Mouse (Mus musculus) gastrocnemius, adult 2 months (tissue): ENCODE results near the gene Stpg3. TPM values are rescaled to one million over a fixed set of nuclear protein-coding genes. Genes with fewer than 3 reads are reported as not detected.
A peak's percentile ranks its signal among the peaks of the same experiment; 100 is the strongest.

Experiments used
- DNase-seq: peaks from one replicate; pipeline ENCODE4 v3.0.0; 2022
- H3K27ac ChIP-seq: fragments of 200-600 bp; 2 replicates; pipeline ENCODE4 v1.8.1; 2022; ENCODE audit warnings: mild to moderate bottlenecking
- H3K4me3 ChIP-seq: fragments of 200-600 bp; 2 replicates; pipeline ENCODE4 v1.8.1; 2022; ENCODE audit warnings: mild to moderate bottlenecking, moderate library complexity
- CTCF ChIP-seq: fragments of 200-600 bp; IDR thresholded peaks from 2 replicates; pipeline ENCODE4 v1.8.1; 2022; ENCODE audit warnings: antibody characterized with exemption, mild to moderate bottlenecking, moderate library complexity
- intact Hi-C: fragments of 180-260 bp; cut with DNase I; formaldehyde crosslinking; loops from one replicate; pipeline ENCODE4 v1.15.1; 2025
- total RNA-seq, 2 experiments: library from RNA; stranded (reverse); gene quantifications; 2 replicates each; pipeline ENCODE4 v1.2.3; 2021

The Stpg3 gene
- total RNA-seq, 2 experiments from 2014 or later = not detected

DNA sequence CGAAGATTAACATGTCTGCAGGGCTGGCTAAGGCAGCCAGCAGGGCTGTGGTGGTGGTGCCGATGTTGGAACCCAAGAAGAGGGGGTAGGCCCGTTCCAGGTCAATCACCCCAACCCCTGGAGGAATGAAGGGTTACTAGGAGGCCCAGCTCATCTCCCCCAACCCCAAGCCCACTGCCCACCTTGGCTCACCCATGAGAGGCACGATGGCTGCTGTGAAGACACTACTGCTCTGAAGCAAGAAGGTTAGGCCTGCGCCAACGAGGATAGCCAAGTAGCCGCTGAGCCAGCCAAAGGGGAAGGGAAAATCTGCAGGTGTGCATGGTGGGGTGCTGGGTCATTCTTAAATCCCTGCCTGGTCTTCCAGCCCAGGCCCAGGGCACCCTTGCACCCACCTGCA, 16.1 kb upstream of the Stpg3 start:
- no peak overlapping the region for H3K27ac ChIP-seq
- intact Hi-C loops = no loop called here
- TF ChIP-seq CTCF = no peak
- no peak for DNase-seq
- no peak overlapping the region for H3K4me3 ChIP-seq

DNA sequence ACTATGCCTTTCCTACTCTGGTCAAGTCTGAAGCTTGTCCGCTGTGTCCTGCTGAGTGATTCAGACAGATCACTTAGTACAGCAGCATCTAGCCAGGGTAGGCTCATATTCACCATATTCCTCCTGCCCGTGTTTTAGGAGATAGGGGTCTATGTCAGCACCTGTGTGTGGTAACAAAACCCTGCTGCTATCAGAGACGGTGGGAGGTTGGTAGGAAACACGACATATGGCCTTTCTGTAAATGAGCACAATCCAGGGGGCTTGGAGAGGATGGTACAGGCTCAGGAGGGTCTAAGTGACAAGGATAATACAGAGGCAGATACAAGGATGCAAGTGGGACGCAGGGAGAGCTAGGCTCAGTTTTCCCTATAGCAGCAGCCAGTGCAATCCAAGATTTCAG, 15.1 kb upstream of the Stpg3 start:
- intact Hi-C loops = loop anchor here (5.0 kb wide), 1 partner anchor 63 kb away; no protein-coding TSS in a partner anchor
- no peak for TF ChIP-seq CTCF
- DNase-seq = no peak
- Histone ChIP-seq H3K27ac (peak overlapping the region; percentile 98; the same call in 1 of the 2 replicates), H3K4me3 (no peak overlapping the region)

DNA sequence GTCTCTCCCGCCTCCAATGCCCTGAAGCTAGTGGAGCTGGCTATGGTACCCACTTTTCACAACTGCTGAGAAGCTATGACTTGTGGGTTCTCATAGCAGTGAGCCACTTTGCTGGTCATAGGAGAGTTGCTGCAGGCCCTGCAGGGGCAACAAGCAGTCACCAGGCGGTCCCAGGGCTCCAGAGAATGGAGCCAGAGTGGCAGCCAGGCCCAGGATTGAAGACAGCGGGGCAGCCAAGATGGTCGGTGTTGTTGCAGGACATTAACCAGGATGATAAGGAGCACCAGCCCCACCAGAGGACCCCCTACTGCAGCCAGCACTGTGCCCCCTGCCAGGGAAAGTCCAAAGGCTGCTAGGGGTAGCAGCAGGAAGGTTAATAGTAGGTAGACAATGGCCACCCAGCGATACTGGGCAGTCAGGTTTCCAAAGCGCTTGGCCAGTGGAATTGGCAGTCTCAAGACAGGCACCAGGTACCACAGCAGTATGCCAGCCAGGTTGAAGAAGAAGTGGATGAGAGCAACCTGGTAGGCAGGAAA, 14.6 kb upstream of the Stpg3 start:
- Histone ChIP-seq H3K4me3 (peak overlapping the region; percentile 61), H3K27ac (peak overlapping the region; percentile 98)
- DNase-seq = no peak
- TF ChIP-seq CTCF = no peak
- intact Hi-C loops = loop anchor here (1.0 to 5.0 kb wide), 3 partner anchors 26 to 63 kb away; partner anchors contain the start of gene Tmem203

DNA sequence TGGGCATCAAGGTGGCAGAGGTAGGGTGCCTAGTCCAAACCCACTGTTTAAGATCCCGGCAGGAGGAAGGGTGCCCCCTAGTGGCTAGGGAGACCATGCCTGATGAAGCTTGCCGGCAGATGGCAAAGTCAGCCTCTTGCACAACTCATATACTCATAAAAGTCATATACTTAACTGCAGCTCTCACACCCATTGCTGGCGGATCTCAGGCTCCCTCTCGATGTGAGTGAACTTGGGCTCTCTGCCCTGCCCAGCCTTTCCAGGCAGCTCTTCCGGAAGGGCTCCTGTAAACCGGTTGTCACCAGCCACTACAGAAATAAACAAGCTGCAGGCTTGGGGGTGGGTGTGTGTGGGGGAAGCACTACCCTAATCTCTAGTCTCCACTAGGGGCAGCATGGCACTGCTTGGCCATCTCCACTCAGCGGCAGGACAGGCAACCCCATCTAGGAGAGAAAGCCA, 14.0 kb upstream of the Stpg3 start:
- peak; percentile 91 for DNase-seq
- H3K4me3 ChIP-seq = peak overlapping the region; percentile 61
- peak; percentile 73 for TF ChIP-seq CTCF
- peak overlapping the region; percentile 98 for H3K27ac ChIP-seq
- intact Hi-C loops = loop anchor here (1.0 to 5.0 kb wide), 3 partner anchors 27 to 64 kb away; partner anchors contain the start of gene Tmem203

DNA sequence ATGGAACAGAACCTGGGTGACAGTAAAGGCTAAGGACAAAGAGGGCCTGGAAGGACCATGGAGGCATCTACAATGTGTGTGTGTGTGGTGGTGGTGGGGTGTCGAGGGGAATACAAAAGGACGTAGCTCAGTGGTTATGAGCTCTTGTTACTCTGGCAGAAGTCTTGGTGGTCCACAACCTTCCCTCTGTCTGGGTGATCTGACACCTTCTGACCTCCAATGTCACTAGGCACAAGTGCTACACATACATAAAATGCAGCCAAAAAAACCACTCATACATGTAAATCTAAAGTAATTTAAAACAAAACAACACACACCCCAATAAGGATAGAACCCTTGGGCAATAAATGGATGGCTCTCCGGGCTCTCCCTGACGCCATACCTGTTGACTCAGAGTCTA, 13.0 kb upstream of the Stpg3 start:
- intact Hi-C loops = loop anchor here (5.0 kb wide), 1 partner anchor 65 kb away; no protein-coding TSS in a partner anchor
- peak overlapping the region; percentile 98 for H3K27ac ChIP-seq

DNA sequence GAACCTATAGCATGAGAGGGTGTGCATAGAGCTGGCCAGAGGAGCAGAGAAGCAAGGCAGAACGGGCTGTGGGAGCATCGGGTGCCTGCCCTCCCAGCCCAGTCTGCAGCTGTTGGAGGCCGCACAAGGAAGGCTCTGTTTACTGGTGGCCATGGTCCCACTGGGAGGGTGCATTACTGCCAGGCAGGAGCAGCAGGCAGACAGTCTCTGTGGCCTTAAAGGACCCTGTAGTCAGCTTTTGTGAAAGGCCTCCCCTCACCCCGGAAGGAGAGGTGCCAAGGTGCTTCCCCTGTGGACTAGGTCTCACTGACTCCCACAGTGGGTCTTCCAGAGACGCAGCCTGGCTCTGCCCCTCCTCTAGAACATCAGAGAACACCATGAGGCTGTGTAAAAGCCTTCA, 12.4 kb upstream of the Stpg3 start:
- peak; percentile 83 for DNase-seq
- Histone ChIP-seq H3K27ac (peak overlapping the region; percentile 98), H3K4me3 (peak overlapping the region; percentile 26; the same call in 1 of the 2 replicates)
- no peak for TF ChIP-seq CTCF
- intact Hi-C loops = loop anchor here (5.0 kb wide), 1 partner anchor 65 kb away; no protein-coding TSS in a partner anchor

More for the DNA sequence above, 13.0 kb upstream of the Stpg3 start:
- no peak for DNase-seq
- no peak overlapping the region for H3K4me3 ChIP-seq
- no peak for TF ChIP-seq CTCF

DNA sequence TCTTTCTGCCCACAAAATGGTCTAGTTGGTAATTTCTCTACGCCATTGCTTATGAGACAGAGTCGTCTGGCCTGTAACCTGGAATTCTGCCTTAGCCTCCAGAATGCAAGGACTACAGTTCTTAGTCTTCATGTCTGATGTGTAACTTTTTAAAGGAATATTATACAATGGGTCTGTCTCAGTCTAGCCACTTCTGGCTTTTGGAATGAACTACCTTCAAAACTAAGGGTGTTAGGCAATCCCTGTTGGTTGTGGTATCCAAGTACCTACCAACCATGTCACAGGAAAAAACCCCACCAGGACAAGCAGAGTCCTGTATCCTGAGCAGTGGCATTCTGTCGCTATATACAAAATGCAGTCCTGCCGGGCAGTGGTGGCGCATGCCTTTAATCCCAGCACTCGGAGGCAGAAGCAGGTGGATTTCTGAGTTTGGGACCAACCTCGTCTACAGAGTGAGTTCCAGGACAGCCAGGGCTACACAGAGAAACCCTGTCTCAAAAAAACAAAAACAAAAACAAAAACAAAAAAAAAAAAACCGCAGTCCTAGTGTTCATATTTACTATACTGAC, 11.5 kb upstream of the Stpg3 start:
- intact Hi-C loops = loop anchor here (5.0 kb wide), 1 partner anchor 66 kb away; no protein-coding TSS in a partner anchor
- TF ChIP-seq CTCF = no peak

DNA sequence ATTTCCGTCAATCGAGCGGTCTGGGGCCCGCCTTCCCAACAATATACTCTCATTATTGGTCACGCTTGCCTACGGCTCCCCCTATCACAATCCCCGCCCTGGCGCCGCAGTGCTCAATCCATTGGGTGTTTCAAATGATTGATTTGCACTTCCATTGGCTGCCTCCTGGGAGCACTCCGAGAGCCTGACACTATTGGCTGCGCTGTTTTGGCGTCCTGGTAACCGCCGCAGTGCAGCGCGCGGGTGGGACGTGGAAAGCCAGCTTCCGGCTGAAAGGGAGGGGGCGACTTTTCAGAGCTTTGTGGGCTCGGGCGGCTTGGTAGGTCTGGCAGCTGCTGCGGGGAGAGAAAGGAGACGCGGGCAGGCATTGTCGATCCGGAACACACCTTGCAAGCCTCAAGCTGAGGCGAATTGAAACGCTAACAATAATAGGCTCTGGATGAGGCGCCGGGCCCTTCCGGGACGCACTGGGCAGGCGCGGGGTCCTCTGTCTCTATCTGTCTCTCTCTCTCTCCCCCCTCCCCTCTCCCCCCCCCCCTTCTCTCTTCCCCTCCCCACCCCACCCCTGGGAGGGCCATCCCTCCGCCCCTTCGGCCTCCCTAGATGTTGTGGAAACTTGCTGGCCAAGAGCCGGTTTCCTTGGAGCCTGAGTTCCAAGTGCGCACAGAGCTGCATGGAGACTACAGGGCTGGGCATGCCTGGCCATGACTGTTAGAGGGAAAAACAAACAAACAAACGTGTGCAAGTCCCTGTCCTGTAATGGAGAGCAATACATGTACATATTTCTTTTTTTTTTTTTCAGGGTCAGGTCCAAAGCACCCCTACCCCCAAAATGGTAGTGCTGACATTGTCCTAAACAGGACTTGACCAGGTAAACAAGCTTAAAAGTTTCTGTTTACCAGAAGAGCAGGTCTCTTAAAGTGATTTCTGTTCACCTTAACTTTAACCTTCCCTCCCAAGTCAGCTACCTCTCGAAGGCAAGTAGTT, 10.6 kb upstream of the Stpg3 start:
- no peak for TF ChIP-seq CTCF
- intact Hi-C loops = loop anchor here (5.0 kb wide), 1 partner anchor 67 kb away; no protein-coding TSS in a partner anchor

More for the DNA sequence above, 11.5 kb upstream of the Stpg3 start:
- Histone ChIP-seq H3K4me3 (peak overlapping the region; percentile 72), H3K27ac (peak overlapping the region; percentile 98)
- no peak for DNase-seq

DNA sequence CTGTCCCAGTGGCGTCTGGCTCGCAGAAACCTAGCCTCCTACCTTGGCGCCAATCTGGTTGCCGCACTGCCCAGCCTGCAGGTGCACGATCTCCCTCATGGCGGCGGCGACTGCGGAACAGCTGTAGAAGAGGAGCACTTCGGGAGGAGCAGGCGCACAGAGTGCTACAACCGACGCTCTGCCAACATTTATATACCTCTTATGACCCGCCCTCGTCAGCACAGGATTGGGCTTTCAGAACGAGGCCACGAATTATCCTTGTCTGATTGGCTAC, 10.0 kb upstream of the Stpg3 start, which contains the start of gene Tubb4b:
TSS of gene Tubb4b (minus strand) at position 211 of the 274 bp plus-strand sequence.
- peak; percentile 37; the same call in 1 of the 2 replicates for TF ChIP-seq CTCF
- intact Hi-C loops = no loop called here
- peak within 1 kb of the TSS; percentile 93 for H3K4me3 ChIP-seq
- DNase-seq = no peak
- peak within 1 kb of the TSS; percentile 98 for H3K27ac ChIP-seq

More for the DNA sequence above, 10.6 kb upstream of the Stpg3 start:
- Histone ChIP-seq H3K27ac (peak overlapping the region; percentile 98), H3K4me3 (peak overlapping the region; percentile 93)
- peak; percentile 99 for DNase-seq

DNA sequence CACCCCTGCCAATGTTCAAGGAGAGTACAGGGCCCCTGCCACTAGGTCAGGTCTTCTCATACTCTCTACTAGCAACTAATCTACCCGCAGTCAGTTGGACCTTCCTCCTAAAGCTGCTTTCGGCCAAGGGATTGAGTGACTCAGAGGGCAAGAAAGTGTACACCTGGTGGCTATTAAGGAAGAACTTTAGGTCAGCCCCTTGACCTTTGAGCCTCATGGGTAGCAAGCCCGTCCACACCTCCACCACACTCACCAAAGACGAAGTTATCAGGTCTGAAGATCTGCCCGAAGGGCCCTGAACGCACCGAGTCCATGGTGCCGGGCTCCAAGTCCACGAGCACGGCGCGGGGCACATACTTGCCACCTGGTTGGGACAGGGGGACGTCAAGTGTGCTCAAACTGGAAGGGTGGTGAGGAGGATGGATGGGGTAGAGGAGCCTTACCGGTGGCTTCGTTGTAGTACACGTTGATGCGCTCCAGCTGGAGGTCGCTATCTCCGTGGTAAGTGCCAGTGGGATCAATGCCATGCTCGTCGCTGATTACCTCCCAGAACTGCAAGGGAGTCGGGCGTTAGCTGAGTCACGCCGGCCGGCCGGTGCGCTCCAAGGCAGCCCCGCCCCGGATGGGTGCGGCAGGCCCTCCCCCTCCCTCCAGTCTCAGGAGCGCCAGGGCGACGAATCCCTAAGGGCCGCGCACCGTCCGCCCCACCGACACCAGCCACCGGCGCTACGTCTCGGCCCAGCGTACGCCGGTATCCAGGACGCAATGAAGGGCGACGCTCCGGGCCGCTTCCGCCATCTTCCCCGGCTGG, 9.4 kb upstream of the Stpg3 start:
- no peak for TF ChIP-seq CTCF
- peak overlapping the region; percentile 93 for H3K4me3 ChIP-seq
- peak; percentile 94 for DNase-seq
- intact Hi-C loops = no loop called here
- H3K27ac ChIP-seq = peak overlapping the region; percentile 97

DNA sequence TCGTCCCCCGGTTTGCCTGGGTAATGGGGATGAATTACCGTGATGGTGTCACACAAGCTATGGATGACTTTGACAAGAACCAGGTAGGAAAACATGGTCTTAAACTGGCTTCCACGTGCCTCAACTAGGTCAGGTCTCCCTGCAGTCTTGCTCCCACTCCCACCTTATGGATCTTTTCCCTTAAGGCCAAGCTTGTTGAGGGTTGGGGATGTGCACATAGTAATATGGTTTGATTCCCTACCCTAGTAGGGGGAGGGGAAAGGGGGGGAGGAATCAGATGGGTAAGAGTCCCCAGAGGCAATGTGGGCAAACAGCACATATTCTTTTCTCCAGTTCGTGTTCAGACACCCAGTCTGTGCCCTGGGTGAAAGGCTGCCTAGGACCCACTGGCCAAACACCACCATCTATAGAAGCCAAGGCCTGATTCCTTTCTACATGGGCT, 6.9 kb upstream of the Stpg3 start:
- intact Hi-C loops = no loop called here

More for the DNA sequence above, 6.9 kb upstream of the Stpg3 start:
- no peak for DNase-seq
- Histone ChIP-seq H3K27ac (peak overlapping the region; percentile 41; the same call in 1 of the 2 replicates), H3K4me3 (peak overlapping the region; percentile 51)
- TF ChIP-seq CTCF = no peak
